Mouse (Mus musculus) layer of hippocampus, postnatal 14 days (tissue): ENCODE data around the gene Eya2. TPM values are rescaled to one million over a fixed set of nuclear protein-coding genes. Genes with fewer than 3 reads are reported as not detected.

ENCODE experiments used
- DNase-seq, 2 experiments: peaks; one replicate each; pipeline ENCODE4 v3.0.0; 2021 to 2022; ENCODE audit warnings: low spot score in 2 of 2, mixed read lengths in 1 of 2
- total RNA-seq, 2 experiments: library from RNA; stranded (reverse); gene quantifications; 2 replicates each; pipeline ENCODE4 v1.2.3; 2021

Gene Eya2
- total RNA-seq, 2 experiments from 2014 or later = 3.4 to 5.6 TPM

GRCm38 (mm10) chr2:165817437-165817836, 222.6 kb downstream of the Eya2 start:
- DNase-seq = no peak

DNA sequence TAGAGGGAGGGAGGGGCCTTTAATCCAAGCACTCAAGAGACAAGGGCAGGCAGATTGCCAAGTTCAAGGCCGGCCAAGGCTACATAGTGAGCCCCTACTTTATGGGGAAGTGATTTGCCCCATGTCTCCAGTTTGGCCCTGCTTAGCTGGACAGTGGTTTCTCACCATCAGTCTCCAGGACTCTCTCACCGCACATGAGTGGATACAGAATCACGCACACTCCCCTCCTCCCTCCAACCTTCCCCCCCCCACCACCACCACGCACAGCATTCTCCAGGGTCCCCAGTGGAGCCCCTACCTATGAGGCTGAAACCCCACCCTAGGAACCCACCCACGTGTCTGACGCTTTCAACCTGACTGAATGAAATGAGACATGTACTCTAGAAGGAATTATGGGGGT, 223.7 kb downstream of the Eya2 start:
- no peak for DNase-seq

GRCm38 (mm10) chr2:165818985-165819948, 224.4 kb downstream of the Eya2 start:
- peak; percentile 76 to 84 for DNase-seq

GRCm38 (mm10) chr2:165820073-165820472, 225.2 kb downstream of the Eya2 start:
- no peak for DNase-seq

DNA sequence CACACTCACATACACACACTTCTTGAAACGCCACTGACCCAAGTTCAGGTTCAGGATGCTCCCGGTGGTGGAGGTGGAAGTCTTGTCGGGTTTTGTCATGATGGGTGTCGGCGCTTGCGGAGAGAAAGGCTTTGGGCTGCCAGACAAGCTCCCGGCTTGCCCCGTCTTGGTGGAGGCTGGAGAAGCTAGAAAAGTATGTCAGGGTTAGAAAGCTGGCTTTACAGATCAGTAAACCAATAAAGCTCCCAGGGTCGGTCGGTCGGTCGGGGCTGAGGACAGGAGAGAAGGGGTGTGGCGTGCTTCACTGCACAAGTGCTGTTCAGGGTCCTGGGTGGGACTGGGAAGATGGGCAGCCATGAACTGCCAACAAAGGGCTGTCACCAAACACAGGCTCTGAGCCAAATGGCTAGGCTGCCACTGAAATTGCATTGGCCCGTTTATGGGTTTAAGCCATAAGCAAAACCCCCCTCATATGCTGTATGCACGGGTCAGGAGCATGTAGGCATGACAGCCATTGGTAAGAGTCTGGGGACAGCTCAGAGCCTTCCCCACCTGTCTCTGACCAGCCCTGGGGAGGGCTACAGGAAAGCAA, 225.8 kb downstream of the Eya2 start:
- no peak for DNase-seq

Other genes starting within 250 kb of the Eya2 start
- 1 to 10 TPM; 1.2 to 1.3 TPM for gene Zfp663, start 226.3 kb upstream of the Eya2 start, total RNA-seq
- gene Zfp334, start 206.8 kb upstream of the Eya2 start, total RNA-seq = 10 to 100 TPM; 12.6 to 13.4 TPM
- not detected for gene Ocstamp, start 194.6 kb upstream of the Eya2 start, total RNA-seq
- 10 to 100 TPM; 13.0 to 19.6 TPM for gene Slc13a3, start 121.8 kb upstream of the Eya2 start, total RNA-seq
- 10 to 100 TPM; 16.8 to 19.9 TPM for gene Trp53rka, start 101.7 kb upstream of the Eya2 start, total RNA-seq
- gene Slc2a10, start 91.2 kb upstream of the Eya2 start, total RNA-seq = 1 to 10 TPM; 1.0 to 1.1 TPM